Mouse (Mus musculus) limb, embryonic 10.5 days (tissue): ENCODE results near the gene Ccr9. TPM values are rescaled to one million over a fixed set of nuclear protein-coding genes. Genes with fewer than 3 reads are reported as not detected.
"Not testable (repeated sequence)": the region's sequence is repeated elsewhere in the genome, so short reads cannot be mapped to it uniquely, and the experiment has no call there.

Experiments used
- DNase-seq: peaks from one replicate; pipeline ENCODE4 v3.0.0-alpha.2; 2017; ENCODE audit warnings: low spot score
- H3K27ac ChIP-seq: fragments of 300-500 bp; sonication (generic); 2 replicates; pipeline ENCODE4 v1.5.1; 2016; ENCODE audit warnings: mild to moderate bottlenecking
- H3K27me3 ChIP-seq: fragments of 300-500 bp; sonication (generic); 2 replicates; pipeline ENCODE4 v1.6.1; 2016; ENCODE audit warnings: low read depth, mild to moderate bottlenecking; ENCODE audit not compliant: poor library complexity, severe bottlenecking
- H3K36me3 ChIP-seq: fragments of 300-500 bp; sonication (generic); 2 replicates; pipeline ENCODE4 v1.6.1; 2016; ENCODE audit warnings: mild to moderate bottlenecking, moderate library complexity
- H3K4me1 ChIP-seq: fragments of 300-500 bp; sonication (generic); 2 replicates; pipeline ENCODE4 v1.6.1; 2016
- H3K4me3 ChIP-seq: fragments of 300-500 bp; sonication (generic); 2 replicates; pipeline ENCODE4 v1.5.1; 2016; ENCODE audit warnings: mild to moderate bottlenecking, moderate library complexity
- H3K9me3 ChIP-seq: fragments of 300-500 bp; sonication (generic); replicated peaks from 2 replicates; pipeline ENCODE4 v1.6.1; 2016; ENCODE audit warnings: mild to moderate bottlenecking
- WGBS: fragments of 180-500 bp; shearing (Covaris S2); methylation state at CpG from one replicate; pipeline ENCODE4 v1.1.7; 2016; 5-methylcytosine and 5-hydroxymethylcytosine counted together
- polyA plus RNA-seq: library from polyadenylated mRNA; unstranded; fragments of >200 nt; fragmentation: Nextera tagmentation; extraction: Ambion mirVana; gene quantifications from 2 replicates; pipeline ENCODE4 v1.2.1, GENCODE M21; 2016

Ccr9 gene
- 0.06 and 0.10 TPM in 2 replicates for polyA plus RNA-seq

GRCm38 (mm10) chr9:123678327-123679105 lies at the start of gene Ccr9, which contains the start of gene Slc6a20a:
Ccr9 (plus strand) TSS chr9:123678439.
Slc6a20a (minus strand) TSS chr9:123678885.
- DNase-seq, result peak; percentile 59
- Histone ChIP-seq H3K9me3 (no peaks in the 10 kb centered on the region), H3K4me3 (peak within 1 kb of the TSS; percentile 50), H3K4me1 (peaks cover 9% of the 10 kb centered on the region), H3K27me3 (peaks cover 86% of the 10 kb centered on the region), H3K27ac (no peak within 1 kb of the TSS), H3K36me3 (no peaks in the 10 kb centered on the region)
- WGBS, result 1% methylated on average over 71 of the region's 73 CpGs

GRCm38 (mm10) chr9:123631666-123632065 lies 46.6 kb upstream of the Ccr9 start:
- DNase-seq, result no peak
- Histone ChIP-seq H3K4me1 (no peaks in the 10 kb centered on the region), H3K27me3 (no peaks in the 10 kb centered on the region), H3K27ac (no peak overlapping the region), H3K4me3 (no peak overlapping the region), H3K36me3 (no peaks in the 10 kb centered on the region), H3K9me3 (no peaks in the 10 kb centered on the region)
- WGBS, result 91% methylated on average over 3 of the region's 3 CpGs

GRCm38 (mm10) chr9:123632281-123632680 lies 46.0 kb upstream of the Ccr9 start, which contains the start of gene Slc6a20b:
Slc6a20b (minus strand) TSS chr9:123632565.
- DNase-seq, result no peak
- 83% methylated on average over 6 of the region's 6 CpGs for WGBS
- Histone ChIP-seq H3K27me3 (no peaks in the 10 kb centered on the region), H3K4me1 (no peaks in the 10 kb centered on the region), H3K27ac (no peak within 1 kb of the TSS), H3K4me3 (no peak within 1 kb of the TSS), H3K36me3 (no peaks in the 10 kb centered on the region), H3K9me3 (no peaks in the 10 kb centered on the region)

GRCm38 (mm10) chr9:123632993-123633392 lies 45.2 kb upstream of the Ccr9 start:
- no peaks in the 10 kb centered on the region for H3K9me3 ChIP-seq
- DNase-seq, result no peak
- H3K4me3 ChIP-seq, result no peak overlapping the region
- H3K27me3 ChIP-seq, result no peaks in the 10 kb centered on the region
- H3K4me1 ChIP-seq, result no peaks in the 10 kb centered on the region
- no peaks in the 10 kb centered on the region for H3K36me3 ChIP-seq
- no peak overlapping the region for H3K27ac ChIP-seq
- 91% methylated on average over 3 of the region's 3 CpGs for WGBS

GRCm38 (mm10) chr9:123636771-123637170 lies 41.5 kb upstream of the Ccr9 start:
- WGBS, result 68% methylated on average over 5 of the region's 5 CpGs
- H3K9me3 ChIP-seq, result no peaks in the 10 kb centered on the region
- no peak overlapping the region for H3K27ac ChIP-seq
- no peaks in the 10 kb centered on the region for H3K36me3 ChIP-seq
- no peak overlapping the region for H3K4me3 ChIP-seq
- DNase-seq, result no peak
- no peaks in the 10 kb centered on the region for H3K4me1 ChIP-seq
- H3K27me3 ChIP-seq, result no peaks in the 10 kb centered on the region

GRCm38 (mm10) chr9:123638231-123638630 lies 40.0 kb upstream of the Ccr9 start:
- no peaks in the 10 kb centered on the region for H3K36me3 ChIP-seq
- no peaks in the 10 kb centered on the region for H3K9me3 ChIP-seq
- no peak overlapping the region for H3K4me3 ChIP-seq
- no peaks in the 10 kb centered on the region for H3K27me3 ChIP-seq
- DNase-seq, result no peak
- H3K4me1 ChIP-seq, result no peaks in the 10 kb centered on the region
- H3K27ac ChIP-seq, result no peak overlapping the region

GRCm38 (mm10) chr9:123638668-123639089 lies 39.6 kb upstream of the Ccr9 start:
- H3K4me1 ChIP-seq, result no peaks in the 10 kb centered on the region
- H3K4me3 ChIP-seq, result no peak overlapping the region
- no peak overlapping the region for H3K27ac ChIP-seq
- H3K36me3 ChIP-seq, result no peaks in the 10 kb centered on the region
- DNase-seq, result no peak
- 90% methylated on average over 1 of the region's 1 CpGs for WGBS
- no peaks in the 10 kb centered on the region for H3K9me3 ChIP-seq
- H3K27me3 ChIP-seq, result no peaks in the 10 kb centered on the region

GRCm38 (mm10) chr9:123640106-123640505 lies 38.1 kb upstream of the Ccr9 start:
- Histone ChIP-seq H3K36me3 (no peaks in the 10 kb centered on the region), H3K4me3 (no peak overlapping the region), H3K27me3 (no peaks in the 10 kb centered on the region), H3K4me1 (no peaks in the 10 kb centered on the region), H3K9me3 (no peaks in the 10 kb centered on the region), H3K27ac (no peak overlapping the region)
- 90% methylated on average over 1 of the region's 1 CpGs for WGBS
- no peak for DNase-seq

GRCm38 (mm10) chr9:123649785-123650511 lies 28.3 kb upstream of the Ccr9 start:
- no peak overlapping the region for H3K4me3 ChIP-seq
- H3K9me3 ChIP-seq, result no peaks in the 10 kb centered on the region
- no peaks in the 10 kb centered on the region for H3K36me3 ChIP-seq
- 83% methylated on average over 2 of the region's 2 CpGs for WGBS
- no peak for DNase-seq
- H3K27me3 ChIP-seq, result no peaks in the 10 kb centered on the region
- no peak overlapping the region for H3K27ac ChIP-seq
- no peaks in the 10 kb centered on the region for H3K4me1 ChIP-seq

GRCm38 (mm10) chr9:123651369-123651768 lies 26.9 kb upstream of the Ccr9 start:
- WGBS, result 47% methylated on average over 4 of the region's 4 CpGs
- DNase-seq, result no peak
- Histone ChIP-seq H3K4me1 (no peaks in the 10 kb centered on the region), H3K9me3 (no peaks in the 10 kb centered on the region), H3K27me3 (no peaks in the 10 kb centered on the region), H3K27ac (no peak overlapping the region), H3K4me3 (no peak overlapping the region), H3K36me3 (no peaks in the 10 kb centered on the region)

GRCm38 (mm10) chr9:123657457-123657856 lies 20.8 kb upstream of the Ccr9 start:
- DNase-seq, result no peak
- Histone ChIP-seq H3K27ac (no peak overlapping the region), H3K4me3 (no peak overlapping the region), H3K36me3 (no peaks in the 10 kb centered on the region), H3K4me1 (no peaks in the 10 kb centered on the region), H3K27me3 (no peaks in the 10 kb centered on the region), H3K9me3 (no peaks in the 10 kb centered on the region)
- WGBS, result 81% methylated on average over 3 of the region's 3 CpGs

- Histone ChIP-seq H3K4me3 (no peak overlapping the region), H3K9me3 (no peaks in the 10 kb centered on the region), H3K27ac (no peak overlapping the region), H3K36me3 (no peaks in the 10 kb centered on the region), H3K27me3 (no peaks in the 10 kb centered on the region), H3K4me1 (no peaks in the 10 kb centered on the region)
- DNase-seq, result no peak
Measured at GRCm38 (mm10) chr9:123658981-123659380, 19.3 kb upstream of the Ccr9 start.

GRCm38 (mm10) chr9:123659986-123660676 lies 18.1 kb upstream of the Ccr9 start:
- DNase-seq, H3K9me3 ChIP-seq, H3K4me1 ChIP-seq, H3K27me3 ChIP-seq, H3K4me3 ChIP-seq, H3K36me3 ChIP-seq, H3K27ac ChIP-seq: not testable (repeated sequence)
- 94% methylated on average over 18 of the region's 18 CpGs for WGBS
